8 mouse cellular contexts compared by ENCODE assay signal in genomic region chr11:78261380-78262352, GRCm38 (mm10). TPM values are rescaled to one million over a fixed set of nuclear protein-coding genes. Genes with fewer than 3 reads are reported as not detected.
DNase-seq lines count a peak whose midpoint lies in the region; ATAC-seq and TF ChIP-seq lines count a peak whose summit lies in the region.

Gene 2610507B11Rik, plus strand, starts transcription at chr11:78261752.

- peaks cover 17% of the 10 kb centered on the region for H3K27me3 ChIP-seq in E14TG2a.4 (ENCODE audit: insufficient read depth, low read length)
- 0 out of 2 replicates have a peak, but pooled peaks cover 4% of the 10 kb centered on the region for H3K27me3 ChIP-seq in forebrain, embryonic 13.5 days
- no peaks in the 10 kb centered on the region for H3K27me3 ChIP-seq in liver, postnatal 0 days (ENCODE audit: insufficient read depth, low read length)
- H3K27me3 ChIP-seq in neural tube, embryonic 14.5 days (ENCODE audit: control insufficient read depth, insufficient read depth, low read length) = no peaks in the 10 kb centered on the region; the same call in 1 of the 2 replicates

- peak within 1 kb of the TSS; percentile 86 for H3K9ac ChIP-seq in forebrain, embryonic 13.5 days
- H3K9ac ChIP-seq in liver, postnatal 0 days (replicated peaks) = peak within 1 kb of the TSS; percentile 87
- H3K9ac ChIP-seq in neural tube, embryonic 14.5 days (replicated peaks; ENCODE audit: low read depth, low read length) = peak within 1 kb of the TSS; percentile 73

- DNase-seq in c-Kit-positive CD71-positive TER-119-positive erythroid progenitor cells, embryonic 14.5 days (ENCODE audit: low spot score) = peak; percentile 90
- peak; percentile 94 to 95 for DNase-seq in heart, postnatal 10 days
- DNase-seq in large intestine, adult 2 months (ENCODE audit: low read depth, low spot score) = peak; percentile 56
- DNase-seq in liver, postnatal 0 days = peak; percentile 98
- DNase-seq in testis, postnatal 10 days (ENCODE audit: low spot score) = peak; percentile 97

- intact Hi-C loops in heart, postnatal 10 days (cut with DNase I) = loop anchor here (1.0 to 5.0 kb wide), 3 partner anchors 15 to 86 kb away; partner anchors contain the start of gene Pigs

- WGBS in forebrain, embryonic 13.5 days = under 1% methylated on average over 81 of the region's 115 CpGs
- under 1% methylated on average over 113 of the region's 115 CpGs for WGBS in large intestine, adult 2 months
- WGBS in liver, postnatal 0 days (ENCODE audit: insufficient replicate concordance) = under 1% methylated on average over 86 of the region's 115 CpGs
- under 1% methylated on average over 82 of the region's 115 CpGs for WGBS in neural tube, embryonic 14.5 days

- H3K9me3 ChIP-seq in E14TG2a.4 (ENCODE audit: low read length) = no peaks in the 10 kb centered on the region
- no peaks in the 10 kb centered on the region for H3K9me3 ChIP-seq in forebrain, embryonic 13.5 days (replicated peaks)
- H3K9me3 ChIP-seq in liver, postnatal 0 days (ENCODE audit: low read length) = no peaks in the 10 kb centered on the region
- no peaks in the 10 kb centered on the region for H3K9me3 ChIP-seq in neural tube, embryonic 14.5 days (ENCODE audit: control insufficient read depth, low read length)

- peaks cover 15% of the 10 kb centered on the region for H3K4me1 ChIP-seq in E14TG2a.4 (replicated peaks; ENCODE audit: low read depth, low read length)
- peaks cover 13% of the 10 kb centered on the region for H3K4me1 ChIP-seq in forebrain, embryonic 13.5 days
- 0 out of 2 replicates have a peak, but pooled peaks cover 5% of the 10 kb centered on the region for H3K4me1 ChIP-seq in liver, postnatal 0 days (ENCODE audit: insufficient read depth)
- no peaks in the 10 kb centered on the region for H3K4me1 ChIP-seq in neural tube, embryonic 14.5 days (ENCODE audit: control insufficient read depth, insufficient read depth, low read length)

- H3K4me2 ChIP-seq in forebrain, embryonic 13.5 days = peak within 1 kb of the TSS; percentile 75
- peak within 1 kb of the TSS; percentile 78 for H3K4me2 ChIP-seq in liver, postnatal 0 days (ENCODE audit: low read depth, low read length)
- peak within 1 kb of the TSS; percentile 73 for H3K4me2 ChIP-seq in neural tube, embryonic 14.5 days (ENCODE audit: low read depth, low read length)

- peak within 1 kb of the TSS; percentile 99 for H3K4me3 ChIP-seq in E14TG2a.4 (replicated peaks; ENCODE audit: low read length)
- peak within 1 kb of the TSS; percentile 86 for H3K4me3 ChIP-seq in forebrain, embryonic 13.5 days
- peak within 1 kb of the TSS; percentile 94 for H3K4me3 ChIP-seq in liver, postnatal 0 days (ENCODE audit: low read depth, low read length)
- H3K4me3 ChIP-seq in neural tube, embryonic 14.5 days (ENCODE audit: low read depth, low read length) = peak within 1 kb of the TSS; percentile 84

- ATAC-seq in forebrain, embryonic 13.5 days = peak; percentile 96
- peak; percentile 98 for ATAC-seq in liver, postnatal 0 days
- peak; percentile 96 for ATAC-seq in neural tube, embryonic 14.5 days (ENCODE audit: low read depth)

- TF ChIP-seq EP300 in liver, postnatal 0 days (IDR thresholded peaks at IDR 0.05; ENCODE audit: low read depth) = no peak

- peaks cover 40% of the 10 kb centered on the region for H3K36me3 ChIP-seq in E14TG2a.4 (ENCODE audit: insufficient read depth, low read length)
- H3K36me3 ChIP-seq in forebrain, embryonic 13.5 days (ENCODE audit: poor library complexity, severe bottlenecking) = peaks cover 33% of the 10 kb centered on the region
- H3K36me3 ChIP-seq in liver, postnatal 0 days (replicated peaks; ENCODE audit: insufficient read depth, low read length) = peaks cover 25% of the 10 kb centered on the region
- peaks cover 27% of the 10 kb centered on the region for H3K36me3 ChIP-seq in neural tube, embryonic 14.5 days (ENCODE audit: control insufficient read depth, insufficient read depth, low read length)

- TF ChIP-seq CTCF in E14TG2a.4 (conservative IDR thresholded peaks at IDR 0.05; ENCODE audit: low read length) = no peak
- TF ChIP-seq CTCF in liver, postnatal 0 days (IDR thresholded peaks at IDR 0.05; ENCODE audit: low read depth) = peak; percentile 24; the same call in 1 of the 2 replicates

- peak within 1 kb of the TSS; percentile 83 for H3K27ac ChIP-seq in forebrain, embryonic 13.5 days
- peak within 1 kb of the TSS; percentile 94 for H3K27ac ChIP-seq in liver, postnatal 0 days (ENCODE audit: low read depth)
- H3K27ac ChIP-seq in neural tube, embryonic 14.5 days (ENCODE audit: low read depth, low read length) = peak within 1 kb of the TSS; percentile 82

RNA-seq across cellular contexts. Expression of gene 2610507B11Rik, which starts in this region (rescaled TPM):
- 61.8 and 73.0 TPM in 2 replicates for polyA plus RNA-seq in forebrain, embryonic 13.5 days (2015; fragmentation: Nextera tagmentation; extraction: Ambion mirVana)
- 100 to 1,000 TPM; 180 to 190 TPM for total RNA-seq in heart, postnatal 10 days (2021)
- 49.5 and 72.1 TPM in 2 replicates for polyA plus RNA-seq in large intestine, adult 2 months (2012; rRNA removed)
- polyA plus RNA-seq in liver, postnatal 0 days (2015; fragmentation: Nextera tagmentation; extraction: Ambion mirVana) = 29.6 and 32.7 TPM in 2 replicates
- 63.2 and 73.7 TPM in 2 replicates for polyA plus RNA-seq in neural tube, embryonic 14.5 days (2014; fragmentation: Nextera tagmentation; extraction: Ambion mirVana)

Comparison
In these comparisons a context has a peak if more than half of its experiments do, and no peak if none do; other contexts are left out.
1. Peak in every context shown above with its lines: DNase-seq, ATAC-seq, H3K4me3 ChIP-seq and H3K27ac ChIP-seq.